In genomic region chr3:89102495-89103290, GRCm38 (mm10) we compare ENCODE assay signal across 8 mouse cellular contexts. TPM values are rescaled to one million over a fixed set of nuclear protein-coding genes. Genes with fewer than 3 reads are reported as not detected.
DNase-seq lines count a peak whose midpoint lies in the region; ATAC-seq and TF ChIP-seq lines count a peak whose summit lies in the region.

No protein-coding gene starts in this region.

- TF ChIP-seq CTCF in heart, adult 2 months (IDR thresholded peaks at IDR 0.05): no peak
- TF ChIP-seq CTCF in G1E (IDR thresholded peaks at IDR 0.05; ENCODE audit: low read depth, low read length): no peak

- no peaks in the 10 kb centered on the region for H3K36me3 ChIP-seq in heart, adult 2 months (ENCODE audit: control insufficient read depth, insufficient read depth, low read length)
- H3K36me3 ChIP-seq in G1E (replicated peaks): peaks cover 33% of the 10 kb centered on the region
- peaks cover 22% of the 10 kb centered on the region for H3K36me3 ChIP-seq in hindbrain, embryonic 13.5 days
- peaks cover 28% of the 10 kb centered on the region for H3K36me3 ChIP-seq in midbrain, embryonic 10.5 days

- intact Hi-C loops in heart, adult 2 months (cut with DNase I): no loop called here

- DNase-seq in heart, adult 2 months: no peak
- no peak for DNase-seq in heart, adult 18-20 months
- DNase-seq in G1E (ENCODE audit: low spot score): no peak
- DNase-seq in midbrain, embryonic 10.5 days (ENCODE audit: low spot score): no peak
- no peak for DNase-seq in spleen, postnatal 10 days (ENCODE audit: low spot score in 2 of 2)
- no peak for DNase-seq in embryo, embryonic 10.5 days (ENCODE audit: low spot score)
- DNase-seq in embryo, embryonic 11 days: no peak

- no peak for TF ChIP-seq EP300 in heart, adult 2 months (IDR thresholded peaks at IDR 0.05; ENCODE audit: insufficient read depth, low read depth, low read length)

- H3K27me3 ChIP-seq in heart, adult 2 months (ENCODE audit: control insufficient read depth, insufficient read depth, low read length): no peaks in the 10 kb centered on the region
- no peaks in the 10 kb centered on the region for H3K27me3 ChIP-seq in G1E (ENCODE audit: insufficient read depth, low read length)
- no peaks in the 10 kb centered on the region for H3K27me3 ChIP-seq in hindbrain, embryonic 13.5 days
- no peaks in the 10 kb centered on the region for H3K27me3 ChIP-seq in midbrain, embryonic 10.5 days (ENCODE audit: low read depth, poor library complexity, severe bottlenecking)

- H3K4me1 ChIP-seq in heart, adult 2 months (ENCODE audit: control insufficient read depth, insufficient read depth, low read length): peaks cover 1% of the 10 kb centered on the region; the same call in 1 of the 2 replicates
- H3K4me1 ChIP-seq in G1E (ENCODE audit: insufficient read depth, low read depth, low read length): peaks cover 63% of the 10 kb centered on the region
- peaks cover 33% of the 10 kb centered on the region for H3K4me1 ChIP-seq in hindbrain, embryonic 13.5 days (replicated peaks)
- peaks cover 41% of the 10 kb centered on the region for H3K4me1 ChIP-seq in midbrain, embryonic 10.5 days

- WGBS in heart, adult 2 months: 58% methylated on average over 12 of the region's 12 CpGs
- WGBS in hindbrain, embryonic 13.5 days: 67% methylated on average over 12 of the region's 12 CpGs
- WGBS in midbrain, embryonic 10.5 days: 66% methylated on average over 12 of the region's 12 CpGs

- H3K79me2 ChIP-seq in heart, adult 2 months (replicated peaks; ENCODE audit: control insufficient read depth, insufficient read depth, low read length): no peaks in the 10 kb centered on the region

- H3K4me3 ChIP-seq in heart, adult 2 months: peak overlapping the region; percentile 74
- peak overlapping the region; percentile 87; the same call in 1 of the 2 replicates for H3K4me3 ChIP-seq in G1E (ENCODE audit: low read depth, low read length)
- peak overlapping the region; percentile 71 for H3K4me3 ChIP-seq in hindbrain, embryonic 13.5 days
- H3K4me3 ChIP-seq in midbrain, embryonic 10.5 days: peak overlapping the region; percentile 84

- no peak overlapping the region for H3K9ac ChIP-seq in heart, adult 2 months (ENCODE audit: low read depth, low read length)
- H3K9ac ChIP-seq in hindbrain, embryonic 13.5 days: peak overlapping the region; percentile 30; the same call in 1 of the 2 replicates

- H3K27ac ChIP-seq in heart, adult 2 months: no peak overlapping the region
- H3K27ac ChIP-seq in hindbrain, embryonic 13.5 days: peak overlapping the region; percentile 81
- H3K27ac ChIP-seq in midbrain, embryonic 10.5 days (replicated peaks): peak overlapping the region; percentile 80

- no peaks in the 10 kb centered on the region for H3K9me3 ChIP-seq in G1E (replicated peaks)
- H3K9me3 ChIP-seq in hindbrain, embryonic 13.5 days: no peaks in the 10 kb centered on the region
- H3K9me3 ChIP-seq in midbrain, embryonic 10.5 days (replicated peaks): no peaks in the 10 kb centered on the region

- no peak for TF ChIP-seq POLR2A in heart, adult 2 months (IDR thresholded peaks at IDR 0.05; ENCODE audit: insufficient read depth, low read depth, low read length)

- peak overlapping the region; percentile 55 for H3K4me2 ChIP-seq in hindbrain, embryonic 13.5 days

- ATAC-seq in G1E (ENCODE audit: extremely low read depth, insufficient number of reproducible peaks, low FRiP score, poor library complexity, severe bottlenecking): no peak
- no peak for ATAC-seq in hindbrain, embryonic 13.5 days (ENCODE audit: low FRiP score)

RNA-seq across cellular contexts. Expression of gene Fdps, which starts 0.9 kb away (rescaled TPM):
- total RNA-seq in heart, adult 2 months (2021): 10 to 100 TPM; 20.8 to 21.1 TPM
- 22.5 and 29.6 TPM in 2 replicates for polyA plus RNA-seq in heart, adult 2 months (2012; rRNA removed)
- total RNA-seq in heart, adult 18-20 months (2021): 10 to 100 TPM; 24.2 to 25.6 TPM
- 59.4 and 73.1 TPM in 2 replicates for total RNA-seq in G1E (2014; fragmentation: Nextera tagmentation)
- 481 and 571 TPM in 2 replicates for total RNA-seq in G1E (2017)
- polyA plus RNA-seq in G1E (2012): 11.2 and 22.5 TPM in 2 replicates
- 312 and 322 TPM in 2 replicates for polyA plus RNA-seq in hindbrain, embryonic 13.5 days (2015; fragmentation: Nextera tagmentation; extraction: Ambion mirVana)
- polyA plus RNA-seq in midbrain, embryonic 10.5 days (2016; fragmentation: Nextera tagmentation; extraction: Ambion mirVana): 366 and 381 TPM in 2 replicates

RNA-seq across cellular contexts. Expression of gene Gm43738, which starts 1.8 kb away (rescaled TPM):
- not detected for total RNA-seq in heart, adult 2 months (2021)
- polyA plus RNA-seq in heart, adult 2 months (2012; rRNA removed): not detected in 2 replicates
- not detected for total RNA-seq in heart, adult 18-20 months (2021)
- not detected in 2 replicates for total RNA-seq in G1E (2014; fragmentation: Nextera tagmentation)
- total RNA-seq in G1E (2017): not detected in 2 replicates
- 1.6 and 4.3 TPM in 2 replicates for polyA plus RNA-seq in G1E (2012)
- not detected in 2 replicates for polyA plus RNA-seq in hindbrain, embryonic 13.5 days (2015; fragmentation: Nextera tagmentation; extraction: Ambion mirVana)
- not detected in 2 replicates for polyA plus RNA-seq in midbrain, embryonic 10.5 days (2016; fragmentation: Nextera tagmentation; extraction: Ambion mirVana)

RNA-seq across cellular contexts. Expression of gene Rusc1, which starts 9.6 kb away (rescaled TPM):
- total RNA-seq in heart, adult 2 months (2021): 10 to 100 TPM; 26.4 to 30.9 TPM
- 38.8 and 50.4 TPM in 2 replicates for polyA plus RNA-seq in heart, adult 2 months (2012; rRNA removed)
- total RNA-seq in heart, adult 18-20 months (2021): 10 to 100 TPM; 25.9 to 30.0 TPM
- total RNA-seq in G1E (2014; fragmentation: Nextera tagmentation) (13.5 and 13.6 TPM in 2 replicates), G1E (2017) (6.4 and 9.9 TPM in 2 replicates)
- polyA plus RNA-seq in G1E (2012): 14.4 and 17.4 TPM in 2 replicates
- polyA plus RNA-seq in hindbrain, embryonic 13.5 days (2015; fragmentation: Nextera tagmentation; extraction: Ambion mirVana): 74.5 and 76.0 TPM in 2 replicates
- polyA plus RNA-seq in midbrain, embryonic 10.5 days (2016; fragmentation: Nextera tagmentation; extraction: Ambion mirVana): 18.2 and 26.1 TPM in 2 replicates

RNA-seq across cellular contexts. Expression of gene Pklr, which starts 33.2 kb away (rescaled TPM):
- not detected for total RNA-seq in heart, adult 2 months (2021)
- 0.06 TPM in 1 of 2 replicates, not detected in the other for polyA plus RNA-seq in heart, adult 2 months (2012; rRNA removed)
- not detected for total RNA-seq in heart, adult 18-20 months (2021)
- total RNA-seq in G1E (2014; fragmentation: Nextera tagmentation) (36.9 and 51.2 TPM in 2 replicates), G1E (2017) (22.9 and 31.8 TPM in 2 replicates)
- 37.7 and 80.3 TPM in 2 replicates for polyA plus RNA-seq in G1E (2012)
- 0.30 TPM in 1 of 2 replicates, not detected in the other for polyA plus RNA-seq in hindbrain, embryonic 13.5 days (2015; fragmentation: Nextera tagmentation; extraction: Ambion mirVana)
- 4.1 and 5.9 TPM in 2 replicates for polyA plus RNA-seq in midbrain, embryonic 10.5 days (2016; fragmentation: Nextera tagmentation; extraction: Ambion mirVana)

RNA-seq across cellular contexts. Expression of gene Hcn3, which starts 57.3 kb away (rescaled TPM):
- under 1 TPM in 1 of 2 experiments, not detected in 1; 0.25 TPM for total RNA-seq in heart, adult 2 months (2021)
- polyA plus RNA-seq in heart, adult 2 months (2012; rRNA removed): 0.26 and 0.29 TPM in 2 replicates
- under 1 TPM; 0.30 to 0.62 TPM for total RNA-seq in heart, adult 18-20 months (2021)
- total RNA-seq in G1E (2014; fragmentation: Nextera tagmentation) (0.53 TPM in 1 of 2 replicates, not detected in the other), G1E (2017) (0.27 and 0.41 TPM in 2 replicates)
- 0.85 and 1.0 TPM in 2 replicates for polyA plus RNA-seq in G1E (2012)
- 33.5 and 35.1 TPM in 2 replicates for polyA plus RNA-seq in hindbrain, embryonic 13.5 days (2015; fragmentation: Nextera tagmentation; extraction: Ambion mirVana)
- polyA plus RNA-seq in midbrain, embryonic 10.5 days (2016; fragmentation: Nextera tagmentation; extraction: Ambion mirVana): 6.3 and 10.6 TPM in 2 replicates

Comparison
In these comparisons a context has a peak if more than half of its experiments do, and no peak if none do; other contexts are left out.
1. RNA of gene Fdps, which starts 0.9 kb away (polyA plus RNA-seq): 366 to 381 TPM in midbrain, embryonic 10.5 days and 312 to 322 TPM in hindbrain, embryonic 13.5 days; 22.5 to 29.6 TPM in heart, adult 2 months and 11.2 to 22.5 TPM in G1E; every median in the first group is over 10 times any median in the second.
2. Peak in every context shown above with its lines, with median percentiles within 50 percentile points of each other: H3K4me3 ChIP-seq.